Mouse (Mus musculus) hindbrain, embryonic 15.5 days (tissue): ENCODE data around the gene Chrnb2. TPM values are rescaled to one million over a fixed set of nuclear protein-coding genes. Genes with fewer than 3 reads are reported as not detected.
A peak's percentile ranks its signal among the peaks of the same experiment; 100 is the strongest.

Source experiments
- ATAC-seq: fragments of 200-750 bp; cut with Nextera tagmentation; 2 replicates; pipeline ENCODE4 v1.8.0; 2017; ENCODE audit warnings: low read depth, moderate number of reproducible peaks, moderate TSS enrichment; ENCODE audit not compliant: low FRiP score
- H3K27ac ChIP-seq: fragments of 300-500 bp; sonication (generic); replicated peaks from 2 replicates; pipeline ENCODE4 v1.5.1; 2015; ENCODE audit warnings: mild to moderate bottlenecking, inconsistent platforms
- H3K27me3 ChIP-seq: fragments of 300-500 bp; sonication (generic); 2 replicates; pipeline ENCODE4 v1.6.1; 2015; ENCODE audit warnings: control low read depth, inconsistent platforms
- H3K36me3 ChIP-seq: fragments of 300-500 bp; sonication (generic); 2 replicates; pipeline ENCODE4 v1.6.1; 2015; ENCODE audit warnings: control low read depth, inconsistent platforms
- H3K4me1 ChIP-seq: fragments of 300-500 bp; sonication (generic); replicated peaks from 2 replicates; pipeline ENCODE4 v1.6.1; 2015; ENCODE audit warnings: control low read depth, inconsistent platforms
- H3K4me2 ChIP-seq: fragments of 300-500 bp; sonication (generic); 2 replicates; pipeline ENCODE4 v1.6.1; 2015; ENCODE audit warnings: moderate library complexity, mild to moderate bottlenecking, inconsistent platforms
- H3K4me3 ChIP-seq: fragments of 300-500 bp; sonication (generic); 2 replicates; pipeline ENCODE4 v1.5.1; 2015; ENCODE audit warnings: mild to moderate bottlenecking, inconsistent platforms
- H3K9ac ChIP-seq: fragments of 300-500 bp; sonication (generic); 2 replicates; pipeline ENCODE4 v1.6.1; 2015; ENCODE audit warnings: inconsistent platforms
- H3K9me3 ChIP-seq: fragments of 300-500 bp; sonication (generic); 2 replicates; pipeline ENCODE4 v1.6.1; 2016; ENCODE audit warnings: control low read depth, inconsistent platforms
- WGBS: fragments of 180-500 bp; shearing (Covaris S2); methylation state at CpG from one replicate; pipeline ENCODE4 v1.1.7; 2015; 5-methylcytosine and 5-hydroxymethylcytosine counted together
- polyA plus RNA-seq: library from polyadenylated mRNA; unstranded; fragments of >200 nt; fragmentation: Nextera tagmentation; extraction: Ambion mirVana; gene quantifications from 2 replicates; pipeline ENCODE4 v1.2.1, GENCODE M21; 2015

The Chrnb2 gene
- polyA plus RNA-seq, 1 experiment from 2014 or later, result 27.4 TPM

DNA sequence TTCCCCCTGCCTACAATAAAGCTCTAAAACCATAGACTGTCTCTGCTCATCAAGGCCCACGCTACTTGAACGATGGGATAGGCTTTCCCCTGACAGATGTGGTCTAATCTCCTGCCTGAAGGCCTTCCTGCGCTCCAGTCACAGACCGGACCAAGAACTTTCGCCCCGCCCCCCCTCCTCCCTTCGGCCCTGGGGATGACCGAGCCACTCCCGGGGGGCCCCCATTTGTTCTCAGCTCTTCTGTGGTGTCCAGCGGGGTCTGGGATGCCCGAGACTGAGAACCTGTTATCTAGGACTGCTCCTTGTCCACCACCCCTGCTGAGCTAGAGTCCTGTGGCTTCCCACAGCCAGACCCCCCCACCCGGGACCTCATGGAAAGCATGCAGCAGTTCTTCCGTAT lies 35.0 kb upstream of the Chrnb2 start:
- 8% methylated on average over 13 of the region's 13 CpGs for WGBS
- no peaks in the 10 kb centered on the region for H3K9me3 ChIP-seq
- no peaks in the 10 kb centered on the region for H3K4me1 ChIP-seq
- peak overlapping the region; percentile 26 for H3K4me2 ChIP-seq
- H3K27me3 ChIP-seq, result no peaks in the 10 kb centered on the region
- ATAC-seq, result no peak
- H3K4me3 ChIP-seq, result no peak overlapping the region
- no peaks in the 10 kb centered on the region for H3K36me3 ChIP-seq
- H3K9ac ChIP-seq, result no peak overlapping the region
- H3K27ac ChIP-seq, result no peak overlapping the region

DNA sequence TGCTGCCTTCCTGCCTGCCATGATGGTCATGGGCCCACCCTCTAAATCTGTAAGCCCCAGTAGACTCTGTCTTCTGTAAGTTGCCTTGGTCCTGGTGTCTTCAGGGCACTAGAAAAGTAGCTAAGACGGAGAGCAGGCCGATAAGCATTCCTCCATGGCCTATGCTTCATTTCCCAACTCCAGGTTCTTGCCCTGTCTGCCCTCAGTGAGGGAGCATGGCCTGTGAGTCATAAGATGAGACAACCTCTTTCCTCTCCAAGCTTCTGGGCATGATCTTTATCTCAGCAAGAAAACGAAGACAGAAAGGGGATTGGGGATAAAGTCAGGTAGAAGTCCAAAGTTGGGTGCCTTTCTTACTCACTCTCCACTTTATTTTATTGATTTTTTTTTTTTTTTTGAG lies 34.1 kb upstream of the Chrnb2 start:
- no peaks in the 10 kb centered on the region for H3K4me1 ChIP-seq

DNA sequence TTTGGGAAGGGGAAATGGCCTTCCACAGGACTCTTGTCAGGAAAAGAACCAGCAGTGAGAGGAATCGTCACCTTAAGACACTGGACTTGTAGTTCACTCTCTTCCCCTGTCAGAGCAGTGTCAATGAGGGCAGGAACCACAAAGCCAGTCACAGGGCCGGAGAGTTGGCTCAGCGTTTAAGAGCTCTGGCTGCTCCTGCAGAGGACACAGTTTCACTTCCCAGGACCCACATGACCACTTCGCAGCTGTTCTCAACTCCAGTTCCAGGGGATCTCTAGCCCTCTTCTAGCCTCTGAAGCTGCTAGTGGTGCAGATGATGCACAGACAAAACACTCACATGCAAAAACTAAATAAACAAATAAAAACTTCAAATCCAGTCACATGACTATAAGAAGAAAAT lies 31.9 kb upstream of the Chrnb2 start:
- 66% methylated on average over 4 of the region's 4 CpGs for WGBS
- H3K27ac ChIP-seq, result no peak overlapping the region
- no peak for ATAC-seq
- no peaks in the 10 kb centered on the region for H3K4me1 ChIP-seq
- no peaks in the 10 kb centered on the region for H3K9me3 ChIP-seq
- H3K9ac ChIP-seq, result no peak overlapping the region
- H3K4me2 ChIP-seq, result no peak overlapping the region
- no peaks in the 10 kb centered on the region for H3K27me3 ChIP-seq
- no peaks in the 10 kb centered on the region for H3K36me3 ChIP-seq
- no peak overlapping the region for H3K4me3 ChIP-seq

More for the DNA sequence above, 34.1 kb upstream of the Chrnb2 start:
- Histone ChIP-seq H3K27me3 (no peaks in the 10 kb centered on the region), H3K9me3 (no peaks in the 10 kb centered on the region), H3K4me2 (no peak overlapping the region), H3K27ac (no peak overlapping the region), H3K36me3 (no peaks in the 10 kb centered on the region), H3K4me3 (no peak overlapping the region), H3K9ac (no peak overlapping the region)
- 93% methylated on average over 3 of the region's 3 CpGs for WGBS
- no peak for ATAC-seq

DNA sequence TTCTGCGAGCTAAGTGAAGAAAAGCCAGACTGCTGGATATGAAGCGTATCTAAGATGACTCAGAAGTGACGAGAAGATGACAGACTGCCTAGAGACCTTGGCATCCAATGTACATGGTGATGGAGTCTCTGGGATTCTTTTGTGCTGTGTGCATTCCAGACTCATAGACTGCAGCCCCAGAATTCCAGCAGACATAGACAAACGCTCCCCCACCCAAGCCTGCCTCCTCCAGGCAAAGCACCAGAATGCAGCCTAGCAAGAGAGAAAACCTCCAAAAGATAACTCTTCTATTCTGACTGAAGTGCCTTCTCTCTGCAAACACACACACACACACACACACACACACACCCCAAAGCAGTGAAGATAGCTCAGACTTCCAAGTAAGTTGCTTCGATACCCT lies 31.3 kb upstream of the Chrnb2 start:
- no peak for ATAC-seq
- no peak overlapping the region for H3K4me3 ChIP-seq
- no peak overlapping the region for H3K27ac ChIP-seq
- no peak overlapping the region for H3K9ac ChIP-seq
- H3K36me3 ChIP-seq, result no peaks in the 10 kb centered on the region
- H3K27me3 ChIP-seq, result no peaks in the 10 kb centered on the region
- WGBS, result 84% methylated on average over 5 of the region's 5 CpGs
- no peak overlapping the region for H3K4me2 ChIP-seq
- no peaks in the 10 kb centered on the region for H3K9me3 ChIP-seq
- H3K4me1 ChIP-seq, result no peaks in the 10 kb centered on the region

DNA sequence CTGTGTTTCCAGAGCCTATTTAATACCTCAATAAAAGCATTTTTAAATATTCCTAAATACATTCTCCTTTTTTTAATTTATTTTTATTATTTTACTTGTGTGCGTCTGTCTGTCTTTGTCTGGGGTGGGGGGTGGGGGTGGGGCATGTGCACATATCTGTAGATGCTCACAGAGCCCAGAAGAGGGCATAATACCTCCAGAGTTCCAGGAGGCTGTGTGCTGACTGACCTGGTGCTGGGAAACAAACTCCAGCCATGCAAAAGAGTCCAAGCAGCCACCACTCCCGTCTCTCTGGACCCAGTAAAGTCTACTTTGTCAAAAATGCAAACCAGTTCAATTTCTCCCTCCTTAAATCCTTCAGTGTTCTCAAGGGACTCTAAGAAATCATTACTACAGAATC lies 30.2 kb upstream of the Chrnb2 start:
- no peaks in the 10 kb centered on the region for H3K36me3 ChIP-seq
- ATAC-seq, result no peak
- no peak overlapping the region for H3K4me3 ChIP-seq
- WGBS, result 53% methylated on average over 2 of the region's 2 CpGs
- no peaks in the 10 kb centered on the region for H3K27me3 ChIP-seq
- H3K4me1 ChIP-seq, result no peaks in the 10 kb centered on the region
- no peak overlapping the region for H3K4me2 ChIP-seq
- no peak overlapping the region for H3K27ac ChIP-seq
- no peaks in the 10 kb centered on the region for H3K9me3 ChIP-seq
- no peak overlapping the region for H3K9ac ChIP-seq

DNA sequence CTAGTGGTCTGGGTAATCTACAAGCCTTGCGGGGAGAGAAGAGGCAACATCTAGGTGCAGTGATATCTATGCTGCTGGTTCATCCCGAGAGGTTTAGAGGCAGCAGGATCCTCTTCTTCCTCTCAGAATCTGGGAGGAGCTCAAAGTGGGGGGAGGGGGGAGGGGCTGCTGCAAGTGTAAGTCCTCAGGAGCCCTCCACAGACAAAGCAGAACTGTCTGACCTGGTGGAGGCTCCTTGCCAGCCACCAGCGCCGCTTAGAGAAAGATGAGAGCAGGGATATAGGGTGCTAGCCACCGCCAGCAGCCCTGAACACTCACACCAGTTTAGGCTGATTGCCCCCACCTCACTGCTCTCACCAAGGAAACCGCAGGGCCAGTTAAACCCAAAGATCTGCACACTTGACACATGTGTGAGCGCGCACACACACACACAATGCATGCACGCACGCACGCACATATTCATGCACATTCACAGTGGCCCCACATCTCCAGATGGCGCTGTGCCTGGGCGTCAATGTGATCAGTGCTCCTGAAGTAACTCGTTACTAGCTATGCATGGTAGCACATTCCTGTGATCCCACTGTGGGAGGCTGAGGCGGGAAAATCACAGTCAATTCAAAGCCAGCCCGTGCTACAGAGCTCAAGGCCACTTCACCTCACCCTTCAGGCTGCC lies 24.4 kb upstream of the Chrnb2 start:
- 66% methylated on average over 16 of the region's 16 CpGs for WGBS
- Histone ChIP-seq H3K9ac (no peak overlapping the region), H3K36me3 (no peaks in the 10 kb centered on the region), H3K27me3 (no peaks in the 10 kb centered on the region), H3K4me2 (no peak overlapping the region), H3K4me3 (no peak overlapping the region), H3K4me1 (peaks cover 4% of the 10 kb centered on the region; the same call in 1 of the 2 replicates), H3K27ac (no peak overlapping the region), H3K9me3 (no peaks in the 10 kb centered on the region)
- ATAC-seq, result peak; percentile 51; the same call in 1 of the 2 replicates

DNA sequence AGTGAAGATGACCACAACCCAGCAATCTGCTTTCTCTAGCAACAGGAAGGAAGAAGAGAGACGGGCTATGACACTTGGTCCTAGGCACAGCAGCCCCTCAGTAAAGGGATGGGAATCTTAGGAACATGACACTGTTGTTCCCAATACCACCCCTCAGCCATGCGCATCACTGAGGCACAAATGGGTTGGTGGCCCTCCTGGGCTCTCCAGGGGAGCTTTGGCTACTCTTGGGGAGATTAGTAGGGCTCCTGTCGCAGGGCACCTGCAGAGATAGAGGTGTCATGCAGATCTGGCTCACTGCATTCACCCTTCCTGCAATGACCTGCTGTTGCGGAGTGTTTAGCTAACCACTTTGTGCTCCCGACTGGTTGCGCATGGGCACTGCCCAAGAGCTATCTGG lies 21.8 kb upstream of the Chrnb2 start:
- H3K9me3 ChIP-seq, result no peaks in the 10 kb centered on the region
- H3K4me2 ChIP-seq, result no peak overlapping the region
- WGBS, result 76% methylated on average over 6 of the region's 6 CpGs
- no peak overlapping the region for H3K4me3 ChIP-seq
- H3K36me3 ChIP-seq, result peaks cover 19% of the 10 kb centered on the region
- no peaks in the 10 kb centered on the region for H3K27me3 ChIP-seq
- no peak overlapping the region for H3K27ac ChIP-seq
- no peak overlapping the region for H3K9ac ChIP-seq
- ATAC-seq, result no peak
- H3K4me1 ChIP-seq, result peaks cover 4% of the 10 kb centered on the region; the same call in 1 of the 2 replicates

DNA sequence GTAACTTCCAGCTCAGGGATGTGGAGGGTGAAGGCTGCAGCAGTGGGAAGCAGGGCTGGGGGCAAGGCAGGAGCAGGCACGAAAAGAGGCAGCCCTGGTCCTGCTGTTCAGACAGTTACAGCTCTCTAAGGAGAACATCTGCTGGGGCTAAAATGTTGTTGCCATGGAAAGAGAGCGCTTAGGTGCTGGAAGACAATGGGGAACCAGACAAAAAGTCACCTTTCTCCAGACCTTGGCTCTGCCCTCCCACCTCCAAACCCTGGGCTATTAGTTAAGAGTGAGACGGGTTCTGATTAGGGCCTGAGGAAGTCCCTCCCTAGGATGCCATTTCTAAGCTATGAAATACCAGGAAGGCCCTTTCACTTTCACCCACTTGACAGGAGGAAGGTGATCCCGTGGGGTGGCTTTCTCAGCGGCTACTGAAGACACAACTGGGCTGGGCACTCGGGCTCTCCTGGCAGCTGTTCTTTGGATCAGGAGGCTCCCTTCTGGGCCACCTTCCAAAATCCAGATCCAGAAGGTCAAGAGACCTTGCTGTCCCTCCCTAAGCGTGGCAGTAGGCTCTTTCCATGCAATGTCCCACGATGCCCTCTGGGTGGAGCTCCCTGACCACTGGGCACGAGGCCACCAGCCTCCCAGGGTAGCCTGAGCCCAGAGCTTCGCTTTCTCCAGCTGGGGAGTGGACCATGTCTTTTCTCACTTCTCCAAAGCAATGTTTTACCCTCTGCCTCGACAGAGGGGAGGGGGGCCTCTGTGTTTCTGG lies 20.7 kb upstream of the Chrnb2 start:
- Histone ChIP-seq H3K9me3 (no peaks in the 10 kb centered on the region), H3K9ac (0 out of 2 replicates have a peak overlapping the region, but pooled peaks have one; percentile 1), H3K4me3 (no peak overlapping the region), H3K27ac (no peak overlapping the region), H3K27me3 (no peaks in the 10 kb centered on the region), H3K4me1 (peaks cover 4% of the 10 kb centered on the region; the same call in 1 of the 2 replicates), H3K36me3 (peaks cover 30% of the 10 kb centered on the region), H3K4me2 (peak overlapping the region; percentile 13; the same call in 1 of the 2 replicates)
- ATAC-seq, result peak; percentile 57
- WGBS, result 19% methylated on average over 11 of the region's 11 CpGs

DNA sequence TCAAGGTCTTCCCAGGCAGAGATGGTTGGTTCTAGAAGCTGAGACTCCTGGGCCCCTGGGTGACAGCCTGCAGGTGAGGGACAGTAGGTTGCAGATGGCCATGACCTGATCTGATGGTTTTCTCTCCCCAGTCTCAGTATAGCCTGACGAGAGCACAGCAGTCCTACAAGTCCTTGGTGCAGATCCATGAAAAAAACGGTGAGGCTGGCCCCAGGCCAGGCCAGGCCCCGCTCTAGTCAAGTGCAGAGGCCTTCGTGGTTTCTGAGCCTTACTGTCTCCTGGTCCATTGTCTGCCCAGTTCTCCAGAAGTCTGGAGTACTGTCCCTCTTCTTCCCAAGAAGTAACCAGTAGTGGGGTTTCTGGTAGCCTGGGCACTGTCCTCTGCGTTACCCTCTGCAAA lies 17.2 kb upstream of the Chrnb2 start:
- H3K27me3 ChIP-seq, result no peaks in the 10 kb centered on the region
- no peak overlapping the region for H3K4me2 ChIP-seq
- no peak overlapping the region for H3K4me3 ChIP-seq
- H3K36me3 ChIP-seq, result peaks cover 64% of the 10 kb centered on the region
- ATAC-seq, result no peak
- 80% methylated on average over 5 of the region's 5 CpGs for WGBS
- no peak overlapping the region for H3K27ac ChIP-seq
- peaks cover 4% of the 10 kb centered on the region; the same call in 1 of the 2 replicates for H3K4me1 ChIP-seq
- H3K9ac ChIP-seq, result no peak overlapping the region
- no peaks in the 10 kb centered on the region for H3K9me3 ChIP-seq

DNA sequence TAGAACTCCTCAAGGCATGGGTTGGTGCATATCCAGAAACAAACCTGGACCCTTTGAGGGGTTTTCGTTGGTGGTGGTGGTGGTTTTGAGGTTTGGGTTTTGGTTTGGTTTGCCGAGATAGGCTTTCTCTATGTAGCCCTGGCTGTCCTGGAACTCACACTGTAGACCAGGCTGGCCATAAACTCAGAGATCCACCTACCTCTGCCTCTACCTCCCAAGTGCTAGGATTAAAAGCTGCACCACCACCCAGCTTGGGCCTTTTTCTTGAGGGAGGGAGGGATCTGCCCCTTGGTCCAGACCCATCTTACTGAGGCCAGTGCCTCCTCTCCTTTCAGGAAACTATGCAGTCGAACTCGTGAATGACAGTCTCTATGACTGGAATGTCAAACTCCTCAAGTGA lies 15.7 kb upstream of the Chrnb2 start:
- Histone ChIP-seq H3K27ac (no peak overlapping the region), H3K4me2 (no peak overlapping the region), H3K4me3 (no peak overlapping the region), H3K9ac (no peak overlapping the region), H3K36me3 (peaks cover 69% of the 10 kb centered on the region), H3K4me1 (peaks cover 11% of the 10 kb centered on the region), H3K27me3 (no peaks in the 10 kb centered on the region), H3K9me3 (no peaks in the 10 kb centered on the region)
- ATAC-seq, result no peak
- 85% methylated on average over 4 of the region's 4 CpGs for WGBS

DNA sequence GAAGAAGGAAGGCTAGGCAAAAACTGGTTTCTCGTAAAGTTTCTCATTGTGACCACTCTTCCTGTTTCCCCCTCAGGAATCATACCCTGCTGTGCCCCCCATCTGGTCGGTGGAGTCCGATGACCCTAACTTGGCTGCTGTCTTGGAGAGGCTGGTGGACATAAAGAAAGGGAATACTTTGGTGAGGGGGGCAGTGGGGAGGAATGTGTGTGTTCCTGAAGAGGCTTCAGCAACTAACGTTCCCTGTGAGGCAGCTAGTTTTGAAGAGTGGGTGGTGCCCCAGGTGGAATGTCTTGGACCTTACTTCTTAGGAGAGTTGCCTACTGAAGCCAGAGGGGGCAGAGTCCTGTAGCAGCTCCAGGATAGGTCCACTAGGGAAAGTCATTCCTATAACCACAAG lies 11.6 kb upstream of the Chrnb2 start:
- Histone ChIP-seq H3K4me1 (peaks cover 34% of the 10 kb centered on the region), H3K27ac (no peak overlapping the region), H3K4me2 (no peak overlapping the region), H3K27me3 (no peaks in the 10 kb centered on the region), H3K4me3 (no peak overlapping the region), H3K36me3 (peaks cover 48% of the 10 kb centered on the region), H3K9me3 (no peaks in the 10 kb centered on the region), H3K9ac (no peak overlapping the region)
- ATAC-seq, result no peak
- WGBS, result 77% methylated on average over 4 of the region's 4 CpGs

DNA sequence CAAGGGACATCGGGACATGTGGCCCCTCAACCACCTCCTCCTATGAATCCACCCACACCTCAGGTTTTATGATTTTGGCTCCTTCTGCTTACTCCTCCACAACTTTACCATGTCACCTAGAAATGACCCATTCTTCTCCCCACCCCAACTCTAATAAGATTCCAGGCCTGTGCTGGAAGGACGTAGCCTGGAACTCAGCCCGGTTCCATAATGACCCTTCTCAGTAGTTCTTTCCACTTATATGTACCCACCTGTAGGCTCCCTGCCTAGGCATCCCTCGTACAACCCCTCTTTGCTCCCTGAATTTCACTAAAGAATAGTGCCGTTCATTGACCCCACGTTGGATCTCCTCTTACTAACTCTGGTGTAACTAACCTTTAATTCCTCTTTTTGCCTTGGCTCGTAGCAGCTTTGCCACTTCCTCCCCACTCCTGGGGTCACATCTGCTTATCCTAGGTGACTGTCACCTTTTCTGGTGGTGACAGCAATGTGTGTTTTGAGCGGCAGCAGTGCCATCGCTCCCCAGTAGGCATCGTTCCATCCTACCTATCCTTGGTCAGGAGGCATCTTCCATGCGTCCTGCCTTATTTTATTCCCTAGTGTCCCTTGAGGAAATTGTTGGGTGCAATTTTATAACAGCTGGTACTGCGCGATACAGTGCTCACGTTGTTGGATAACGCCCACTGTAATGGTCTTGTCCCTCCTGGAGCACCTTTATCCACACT lies 10.0 kb upstream of the Chrnb2 start:
- no peak for ATAC-seq
- Histone ChIP-seq H3K36me3 (peaks cover 32% of the 10 kb centered on the region), H3K4me1 (peaks cover 38% of the 10 kb centered on the region), H3K4me2 (peak overlapping the region; percentile 92), H3K9me3 (no peaks in the 10 kb centered on the region), H3K4me3 (peak overlapping the region; percentile 79), H3K9ac (peak overlapping the region; percentile 90), H3K27me3 (no peaks in the 10 kb centered on the region), H3K27ac (peak overlapping the region; percentile 94)
- 53% methylated on average over 15 of the region's 15 CpGs for WGBS
